Mouse (Mus musculus) naive thymus-derived CD4-positive, alpha-beta T cell, adult 2 months (primary cell): ENCODE measurements around the gene 1700067K01Rik.

ENCODE experiments used
- DNase-seq: peaks from one replicate; pipeline ENCODE4 v3.0.0-alpha.2; 2011; ENCODE audit warnings: low read depth

Gene 1700067K01Rik

DNA sequence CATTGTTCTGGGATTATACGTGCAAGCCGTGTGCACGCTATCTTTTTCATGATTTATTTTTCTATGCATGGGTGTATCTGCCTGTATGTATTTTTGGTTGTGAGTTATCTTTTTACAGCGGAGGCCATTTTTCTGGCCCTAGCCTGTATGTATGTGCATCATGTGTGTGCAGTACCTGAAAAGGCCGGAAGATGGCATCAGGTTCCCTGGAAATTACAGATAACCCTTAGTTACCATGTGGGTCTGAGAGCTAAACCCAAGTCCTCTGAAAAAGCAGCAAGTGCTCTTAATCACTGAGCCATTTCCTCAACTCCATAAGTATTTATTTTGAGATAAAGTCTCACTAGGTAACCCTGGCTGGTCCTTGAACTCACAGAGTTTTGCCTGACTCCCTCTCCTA is 51.9 kb downstream of the 1700067K01Rik start:
- DNase-seq: no peak
